Mouse (Mus musculus) neural tube, embryonic 14.5 days (tissue): ENCODE data around the gene Mprip. TPM values are rescaled to one million over a fixed set of nuclear protein-coding genes. Genes with fewer than 3 reads are reported as not detected.

Experiments used
- ATAC-seq: fragments of 200-750 bp; cut with Nextera tagmentation; 2 replicates; pipeline ENCODE4 v1.8.0; 2017; ENCODE audit warnings: low read depth, mild to moderate bottlenecking, moderate TSS enrichment, moderate library complexity
- H3K27ac ChIP-seq: fragments of 300-500 bp; sonication (generic); 2 replicates; pipeline ENCODE4 v1.5.1; 2014; ENCODE audit warnings: low read depth, mild to moderate bottlenecking, control low read depth, low read length, moderate library complexity, mixed read lengths
- H3K27me3 ChIP-seq: fragments of 300-500 bp; sonication (generic); 2 replicates; pipeline ENCODE4 v1.6.1; 2014; ENCODE audit warnings: low read length; ENCODE audit not compliant: control insufficient read depth, insufficient read depth
- H3K36me3 ChIP-seq: fragments of 300-500 bp; sonication (generic); 2 replicates; pipeline ENCODE4 v1.6.1; 2014; ENCODE audit warnings: low read length, mixed read lengths; ENCODE audit not compliant: control insufficient read depth, insufficient read depth
- H3K4me1 ChIP-seq: fragments of 300-500 bp; sonication (generic); 2 replicates; pipeline ENCODE4 v1.6.1; 2014; ENCODE audit warnings: low read length; ENCODE audit not compliant: control insufficient read depth, insufficient read depth
- H3K4me2 ChIP-seq: fragments of 300-500 bp; sonication (generic); 2 replicates; pipeline ENCODE4 v1.6.1; 2014; ENCODE audit warnings: mild to moderate bottlenecking, low read depth, low read length, control low read depth
- H3K4me3 ChIP-seq: fragments of 300-500 bp; sonication (generic); 2 replicates; pipeline ENCODE4 v1.5.1; 2014; ENCODE audit warnings: low read depth, low read length, control low read depth, mixed read lengths
- H3K9ac ChIP-seq: fragments of 300-500 bp; sonication (generic); replicated peaks from 2 replicates; pipeline ENCODE4 v1.6.1; 2014; ENCODE audit warnings: low read depth, mild to moderate bottlenecking, control low read depth, low read length, mixed read lengths
- H3K9me3 ChIP-seq: fragments of 300-500 bp; sonication (generic); 2 replicates; pipeline ENCODE4 v1.6.1; 2016; ENCODE audit warnings: low read length; ENCODE audit not compliant: control insufficient read depth
- WGBS: fragments of 180-500 bp; shearing (Covaris S2); extraction: QIAGEN DNeasy Blood & Tissue Kit; methylation state at CpG from one replicate; pipeline ENCODE4 v1.1.7; 2014; 5-methylcytosine and 5-hydroxymethylcytosine counted together
- polyA plus RNA-seq: library from polyadenylated mRNA; unstranded; fragments of >200 nt; fragmentation: Nextera tagmentation; extraction: Ambion mirVana; gene quantifications from 2 replicates; pipeline ENCODE4 v1.2.1, GENCODE M21; 2014

The Mprip gene
- polyA plus RNA-seq, 1 experiment from 2014 or later: 54.6 TPM

DNA sequence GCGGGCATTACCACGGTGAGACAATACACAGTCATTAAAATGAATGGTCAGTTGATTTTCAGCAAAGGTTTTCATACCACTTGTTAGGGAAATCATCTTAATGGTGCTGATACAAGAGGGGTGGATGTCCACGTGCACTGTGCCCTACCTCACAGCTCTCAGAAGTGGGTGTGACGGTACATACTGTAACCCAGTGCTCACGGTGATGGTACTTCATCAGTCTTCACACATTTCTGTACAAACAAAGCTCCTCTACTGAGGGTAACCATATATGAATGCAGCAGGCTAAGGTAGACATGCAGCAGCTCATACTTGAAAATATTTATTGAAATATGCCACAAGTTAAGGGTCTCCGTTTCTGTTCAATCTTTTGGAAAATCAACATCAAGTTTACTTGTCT is 122.5 kb downstream of the Mprip start:
- 92% methylated on average over 6 of the region's 6 CpGs for WGBS
- ATAC-seq: no peak
- Histone ChIP-seq H3K9me3 (no peaks in the 10 kb centered on the region), H3K27ac (no peak overlapping the region), H3K36me3 (peaks cover 5% of the 10 kb centered on the region; the same call in 1 of the 2 replicates), H3K27me3 (no peaks in the 10 kb centered on the region), H3K4me3 (no peak overlapping the region), H3K4me1 (peaks cover 7% of the 10 kb centered on the region; the same call in 1 of the 2 replicates), H3K9ac (no peak overlapping the region), H3K4me2 (no peak overlapping the region)

DNA sequence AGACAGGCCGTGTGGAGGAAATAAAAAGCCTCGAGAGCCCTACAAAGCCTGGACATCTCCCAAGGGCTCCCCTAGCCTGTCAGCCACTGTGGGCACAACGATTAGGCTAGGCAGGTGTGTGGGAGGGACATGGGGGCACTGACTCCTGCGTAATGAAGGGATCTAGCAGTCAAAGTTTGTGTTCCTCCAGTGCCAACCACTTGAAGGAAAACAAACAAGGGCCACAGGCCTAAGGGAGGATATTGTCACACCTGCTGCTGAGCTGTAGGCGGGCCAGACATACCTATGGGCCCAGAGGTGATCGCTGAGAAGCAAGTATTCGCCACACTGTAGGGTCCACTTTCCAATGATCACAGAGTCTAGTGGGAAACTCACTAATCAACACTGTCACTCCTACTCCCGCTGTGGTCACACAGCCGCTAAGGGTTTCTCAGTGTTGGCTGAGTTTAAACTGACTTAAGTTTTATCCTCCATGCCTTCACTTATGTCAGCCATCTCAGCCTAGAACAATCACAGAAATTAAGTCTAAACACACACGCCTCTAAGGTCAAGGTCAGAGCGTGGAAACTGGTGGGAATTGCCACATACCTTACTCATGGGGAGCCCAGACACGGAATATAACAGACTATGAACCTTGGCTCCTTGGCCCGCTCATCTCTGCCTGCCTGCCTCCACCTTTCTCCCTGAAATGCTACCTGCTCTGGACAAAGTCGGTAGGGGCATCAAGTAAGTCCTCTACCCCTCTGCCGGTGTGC is 125.5 kb downstream of the Mprip start:
- 52% methylated on average over 15 of the region's 15 CpGs for WGBS
- Histone ChIP-seq H3K4me2 (peak overlapping the region; percentile 82), H3K36me3 (no peaks in the 10 kb centered on the region; the same call in 1 of the 2 replicates), H3K4me3 (peak overlapping the region; percentile 37), H3K4me1 (peaks cover 7% of the 10 kb centered on the region; the same call in 1 of the 2 replicates), H3K9ac (peak overlapping the region; percentile 50; the same call in 1 of the 2 replicates), H3K27ac (no peak overlapping the region), H3K27me3 (no peaks in the 10 kb centered on the region), H3K9me3 (no peaks in the 10 kb centered on the region)
- peak; percentile 36; the same call in 1 of the 2 replicates for ATAC-seq

DNA sequence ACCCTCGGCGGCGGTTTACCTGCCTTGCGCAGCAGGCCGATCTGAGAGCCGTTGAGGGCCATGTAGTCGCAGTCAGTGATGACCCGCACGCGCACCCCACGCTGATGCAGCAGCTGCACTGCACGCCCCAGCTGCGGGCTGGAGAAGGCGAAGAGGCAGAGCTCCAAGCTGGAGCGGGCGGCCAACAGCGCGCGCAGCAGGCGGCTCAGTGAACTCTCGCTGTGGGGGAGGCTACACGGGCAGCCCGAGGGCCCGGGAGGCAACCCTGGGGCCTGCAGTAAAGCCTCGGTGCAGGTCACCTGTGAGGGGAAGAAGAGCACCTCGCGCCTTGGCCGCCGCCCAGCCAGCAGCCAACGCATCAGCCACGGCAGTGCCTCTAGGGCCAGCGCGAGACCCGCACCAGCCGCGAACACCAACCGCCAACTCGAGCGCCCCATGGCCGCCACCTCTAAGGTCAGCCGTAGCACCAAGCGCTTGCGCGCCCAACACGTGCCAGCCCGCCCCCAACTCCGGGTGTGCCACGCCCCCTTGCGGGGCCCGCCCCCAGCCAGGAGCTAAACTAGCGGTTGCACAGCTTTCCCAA is 126.2 kb downstream of the Mprip start, which contains the start of gene Pld6:
Pld6 (minus strand) TSS at position 447 of the 583 bp plus-strand sequence.
- Histone ChIP-seq H3K9me3 (no peaks in the 10 kb centered on the region), H3K27ac (no peak within 1 kb of the TSS), H3K27me3 (no peaks in the 10 kb centered on the region), H3K4me2 (peak within 1 kb of the TSS; percentile 82), H3K36me3 (peaks cover 6% of the 10 kb centered on the region), H3K9ac (peak within 1 kb of the TSS; percentile 50), H3K4me3 (peak within 1 kb of the TSS; percentile 37), H3K4me1 (peaks cover 7% of the 10 kb centered on the region; the same call in 1 of the 2 replicates)
- under 1% methylated on average over 51 of the region's 51 CpGs for WGBS
- peak; percentile 86 for ATAC-seq

DNA sequence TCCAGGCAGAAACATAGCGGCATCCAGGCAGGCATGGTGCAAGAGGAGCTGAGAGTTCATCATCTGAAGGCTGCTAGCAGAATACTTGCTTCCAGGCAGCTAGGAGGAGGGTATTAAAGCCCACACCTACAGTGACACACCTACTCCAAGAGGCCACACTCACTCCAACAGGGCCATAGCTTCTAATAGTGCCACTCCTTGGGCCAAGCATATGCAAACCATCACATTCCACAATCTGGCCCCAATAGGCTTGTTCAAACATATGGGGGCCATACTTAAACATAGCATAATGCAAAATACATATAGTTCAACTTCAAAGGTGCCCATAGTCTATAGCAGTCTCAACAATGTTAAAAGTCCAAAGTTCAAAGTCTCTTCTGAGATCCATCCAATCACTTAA is 128.2 kb downstream of the Mprip start:
- WGBS: 95% methylated on average over 1 of the region's 1 CpGs
- H3K4me1 ChIP-seq: peaks cover 7% of the 10 kb centered on the region; the same call in 1 of the 2 replicates
- no peaks in the 10 kb centered on the region for H3K9me3 ChIP-seq
- no peak for ATAC-seq
- H3K27ac ChIP-seq: no peak overlapping the region
- H3K4me3 ChIP-seq: no peak overlapping the region
- H3K36me3 ChIP-seq: peaks cover 27% of the 10 kb centered on the region
- no peak overlapping the region for H3K4me2 ChIP-seq
- H3K27me3 ChIP-seq: no peaks in the 10 kb centered on the region
- no peak overlapping the region for H3K9ac ChIP-seq

DNA sequence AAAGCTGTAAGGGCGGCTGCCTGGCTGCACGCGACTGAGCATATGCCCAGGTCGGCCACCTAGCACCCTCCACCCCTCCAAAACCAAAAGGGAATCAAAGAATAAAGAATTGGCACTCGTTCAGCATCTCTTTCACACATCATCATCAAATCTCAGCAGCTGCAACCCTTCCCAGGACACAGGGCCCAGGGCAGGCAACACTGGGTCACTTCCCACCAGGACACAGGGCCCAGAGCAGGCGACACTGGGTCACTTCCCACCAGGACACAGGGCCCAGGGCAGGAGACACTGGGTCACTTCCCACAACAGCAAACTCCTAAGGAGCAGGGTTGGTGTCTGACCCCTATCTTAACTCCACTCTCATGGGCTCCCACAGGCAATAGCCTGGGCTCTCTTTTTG is 132.3 kb downstream of the Mprip start:
- Histone ChIP-seq H3K27ac (no peak overlapping the region), H3K4me2 (no peak overlapping the region), H3K9me3 (no peaks in the 10 kb centered on the region), H3K4me3 (no peak overlapping the region), H3K36me3 (peaks cover 64% of the 10 kb centered on the region), H3K4me1 (no peaks in the 10 kb centered on the region), H3K9ac (no peak overlapping the region), H3K27me3 (no peaks in the 10 kb centered on the region)
- ATAC-seq: no peak
- WGBS: 93% methylated on average over 6 of the region's 6 CpGs

DNA sequence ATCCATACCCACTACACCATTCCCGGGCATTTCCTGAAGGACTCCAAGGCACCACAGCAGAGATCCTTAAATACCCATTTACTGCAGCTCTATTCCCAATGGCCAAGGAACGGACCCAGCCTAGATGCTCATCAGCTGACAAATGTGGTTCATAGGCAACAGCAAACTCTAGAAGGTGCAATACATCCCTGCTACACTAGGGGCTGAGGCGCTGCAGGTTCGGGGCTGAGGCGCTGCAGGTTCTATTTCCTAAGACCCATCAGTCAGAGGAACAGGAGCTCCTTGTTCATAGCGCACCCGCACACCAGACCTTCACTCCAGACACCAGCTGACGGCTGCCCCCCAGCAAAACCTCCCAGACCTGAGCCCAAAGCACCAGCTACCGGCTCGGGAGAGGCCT is 139.3 kb downstream of the Mprip start:
- H3K4me2 ChIP-seq: no peak overlapping the region
- no peaks in the 10 kb centered on the region for H3K4me1 ChIP-seq
- H3K27me3 ChIP-seq: no peaks in the 10 kb centered on the region
- no peak overlapping the region for H3K9ac ChIP-seq
- peaks cover 88% of the 10 kb centered on the region for H3K36me3 ChIP-seq
- 95% methylated on average over 10 of the region's 10 CpGs for WGBS
- H3K4me3 ChIP-seq: no peak overlapping the region
- no peak for ATAC-seq
- H3K27ac ChIP-seq: no peak overlapping the region
- H3K9me3 ChIP-seq: no peaks in the 10 kb centered on the region

DNA sequence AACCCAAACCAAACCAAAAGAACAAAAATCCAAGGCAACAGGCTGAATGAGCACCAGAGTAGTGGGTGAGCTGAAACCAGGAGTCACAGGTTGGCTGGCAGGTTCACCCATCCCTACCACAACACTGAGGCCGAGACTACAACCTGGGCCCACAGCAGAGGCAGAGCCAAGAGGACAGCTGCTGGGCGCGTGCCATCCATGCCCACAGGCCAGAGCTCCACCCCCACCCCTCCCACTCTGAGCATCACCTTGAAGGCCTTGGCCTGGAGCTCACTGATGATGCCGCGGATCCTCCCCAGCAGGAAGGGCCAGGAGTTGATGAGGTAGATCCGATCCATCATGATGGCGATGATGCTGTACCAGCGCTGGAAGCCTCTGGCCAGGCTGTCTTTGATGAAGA is 140.8 kb downstream of the Mprip start:
- no peak overlapping the region for H3K4me2 ChIP-seq
- no peak for ATAC-seq
- WGBS: 96% methylated on average over 8 of the region's 8 CpGs
- H3K27ac ChIP-seq: no peak overlapping the region
- no peaks in the 10 kb centered on the region for H3K9me3 ChIP-seq
- H3K9ac ChIP-seq: no peak overlapping the region
- peaks cover 76% of the 10 kb centered on the region for H3K36me3 ChIP-seq
- no peaks in the 10 kb centered on the region for H3K4me1 ChIP-seq
- no peaks in the 10 kb centered on the region for H3K27me3 ChIP-seq
- no peak overlapping the region for H3K4me3 ChIP-seq

DNA sequence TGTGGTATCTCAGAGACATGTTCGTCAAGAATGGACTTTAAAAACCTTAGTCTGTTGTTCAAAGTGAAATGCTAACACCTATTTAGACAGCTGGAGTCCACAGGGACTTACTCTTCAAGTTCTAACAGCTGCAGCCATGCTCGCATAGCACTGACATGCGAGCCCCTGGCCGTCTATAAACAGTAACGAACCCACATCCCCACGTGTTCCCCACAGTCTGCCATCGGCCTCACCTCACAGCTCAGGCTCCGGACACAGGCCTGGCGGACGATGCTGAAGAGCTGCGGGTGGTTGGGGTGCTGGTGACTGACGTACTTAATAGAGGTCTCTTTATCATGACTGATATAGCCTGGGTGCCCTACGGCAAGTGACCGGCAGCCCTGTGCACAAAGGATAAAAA is 142.4 kb downstream of the Mprip start:
- no peak overlapping the region for H3K4me2 ChIP-seq
- peaks cover 3% of the 10 kb centered on the region for H3K4me1 ChIP-seq
- no peaks in the 10 kb centered on the region for H3K9me3 ChIP-seq
- H3K9ac ChIP-seq: no peak overlapping the region
- 93% methylated on average over 14 of the region's 14 CpGs for WGBS
- no peak overlapping the region for H3K27ac ChIP-seq
- no peak for ATAC-seq
- peaks cover 60% of the 10 kb centered on the region for H3K36me3 ChIP-seq
- H3K4me3 ChIP-seq: no peak overlapping the region
- H3K27me3 ChIP-seq: no peaks in the 10 kb centered on the region

DNA sequence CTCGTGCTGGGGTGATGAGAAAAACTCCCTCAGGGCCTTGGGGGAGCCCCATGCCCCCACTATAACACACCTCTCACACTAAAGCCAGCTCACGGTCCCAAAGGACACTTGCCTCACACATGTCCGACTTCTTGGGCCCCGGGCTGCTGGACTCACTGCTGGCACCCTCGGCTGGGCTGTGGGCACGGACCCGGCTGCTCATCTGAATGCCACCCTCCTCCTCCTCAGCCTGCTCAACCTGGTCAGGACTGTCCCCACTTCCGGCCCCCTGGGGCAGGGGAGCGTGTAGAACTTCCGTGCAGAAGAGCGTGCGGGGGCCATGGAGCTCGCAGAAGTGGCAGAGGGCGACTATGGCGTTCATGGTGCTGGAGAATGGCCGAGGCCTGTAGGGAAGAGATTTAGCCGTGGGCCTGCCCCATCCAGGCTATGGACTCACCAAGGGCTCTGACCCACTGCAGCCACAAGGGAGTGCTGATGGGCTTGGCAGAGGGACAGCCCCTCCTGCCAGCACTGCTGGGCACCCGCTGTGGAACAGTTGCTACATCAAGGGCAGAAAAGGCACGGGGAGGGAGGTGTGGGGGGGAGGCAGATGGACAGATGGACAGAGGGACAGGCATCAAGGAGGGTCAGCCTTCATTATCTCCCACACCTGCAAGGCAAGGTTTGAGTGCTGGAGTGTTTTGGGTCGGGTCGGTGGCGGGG is 143.5 kb downstream of the Mprip start:
- peaks cover 9% of the 10 kb centered on the region for H3K4me1 ChIP-seq
- H3K9ac ChIP-seq: no peak overlapping the region
- ATAC-seq: no peak
- H3K4me2 ChIP-seq: no peak overlapping the region
- peaks cover 51% of the 10 kb centered on the region for H3K36me3 ChIP-seq
- no peak overlapping the region for H3K4me3 ChIP-seq
- WGBS: 94% methylated on average over 22 of the region's 22 CpGs
- no peak overlapping the region for H3K27ac ChIP-seq
- no peaks in the 10 kb centered on the region for H3K27me3 ChIP-seq
- no peaks in the 10 kb centered on the region for H3K9me3 ChIP-seq
